Mouse (Mus musculus): ENCODE data around the gene Ccdc28b. TPM values are rescaled to one million over a fixed set of nuclear protein-coding genes. Genes with fewer than 3 reads are reported as not detected.

Gene Ccdc28b
- total and polyA plus RNA-seq, 2 experiments from 2014 or later = 55.1 to 58.0 TPM

GRCm38 (mm10) chr4:129600233-129601158 lies 23.3 kb downstream of the Ccdc28b start, which contains the start of the genes Eif3i and Tmem234:
TSS of gene Eif3i (minus strand) at chr4:129600648.
TSS of gene Tmem234 (plus strand) at chr4:129600668.
- H3K36me3 ChIP-seq (replicated peaks; ENCODE audit: control insufficient read depth, insufficient read depth, low read length) = peaks cover 36% of the 10 kb centered on the region

GRCm38 (mm10) chr4:129588865-129589264 lies 34.9 kb downstream of the Ccdc28b start:
- H3K4me2 ChIP-seq (ENCODE audit: low read depth, low read length) = no peak overlapping the region
- H3K4me1 ChIP-seq (ENCODE audit: control insufficient read depth, insufficient read depth) = peaks cover 6% of the 10 kb centered on the region; the same call in 1 of the 2 replicates
- ATAC-seq (ENCODE audit: insufficient read depth, low read depth) = no peak
- no peaks in the 10 kb centered on the region for H3K9me3 ChIP-seq (replicated peaks; ENCODE audit: control insufficient read depth, low read length)
- no peak overlapping the region for H3K9ac ChIP-seq (replicated peaks; ENCODE audit: low read depth, low read length)
- DNase-seq (ENCODE audit: low spot score) = no peak
- no peak overlapping the region for H3K4me3 ChIP-seq (ENCODE audit: low read depth, low read length)
- H3K36me3 ChIP-seq (replicated peaks; ENCODE audit: control insufficient read depth, insufficient read depth, low read length) = peaks cover 36% of the 10 kb centered on the region
- WGBS = 49% methylated on average over 4 of the region's 4 CpGs
- H3K27ac ChIP-seq (ENCODE audit: low read depth) = no peak overlapping the region
- no peaks in the 10 kb centered on the region for H3K27me3 ChIP-seq (ENCODE audit: control insufficient read depth, insufficient read depth, low read length)
- TF ChIP-seq CTCF (IDR thresholded peaks at IDR 0.05; ENCODE audit: low read depth) = no peak
- no peak for TF ChIP-seq EP300 (IDR thresholded peaks at IDR 0.05; ENCODE audit: low read depth)

More at GRCm38 (mm10) chr4:129600233-129601158, 23.3 kb downstream of the Ccdc28b start, which contains the start of the genes Eif3i and Tmem234:
- Histone ChIP-seq H3K4me2 (ENCODE audit: low read depth, low read length) (peak within 1 kb of the TSS; percentile 98), H3K27me3 (ENCODE audit: control insufficient read depth, insufficient read depth, low read length) (no peaks in the 10 kb centered on the region), H3K9me3 (replicated peaks; ENCODE audit: control insufficient read depth, low read length) (no peaks in the 10 kb centered on the region), H3K27ac (ENCODE audit: low read depth) (peak within 1 kb of the TSS; percentile 66), H3K4me1 (ENCODE audit: control insufficient read depth, insufficient read depth) (peaks cover 15% of the 10 kb centered on the region), H3K9ac (replicated peaks; ENCODE audit: low read depth, low read length) (peak within 1 kb of the TSS; percentile 83), H3K4me3 (ENCODE audit: low read depth, low read length) (peak within 1 kb of the TSS; percentile 94)
- ATAC-seq (ENCODE audit: insufficient read depth, low read depth) (peak; percentile 90), DNase-seq (ENCODE audit: low spot score) (peak; percentile 89)
- peak; percentile 50; the same call in 1 of the 2 replicates for TF ChIP-seq EP300 (IDR thresholded peaks at IDR 0.05; ENCODE audit: low read depth)
- TF ChIP-seq CTCF (IDR thresholded peaks at IDR 0.05; ENCODE audit: low read depth) = 0 out of 2 replicates have a peak, but pooled peaks have one; percentile 9
- under 1% methylated on average over 65 of the region's 74 CpGs for WGBS

DNA sequence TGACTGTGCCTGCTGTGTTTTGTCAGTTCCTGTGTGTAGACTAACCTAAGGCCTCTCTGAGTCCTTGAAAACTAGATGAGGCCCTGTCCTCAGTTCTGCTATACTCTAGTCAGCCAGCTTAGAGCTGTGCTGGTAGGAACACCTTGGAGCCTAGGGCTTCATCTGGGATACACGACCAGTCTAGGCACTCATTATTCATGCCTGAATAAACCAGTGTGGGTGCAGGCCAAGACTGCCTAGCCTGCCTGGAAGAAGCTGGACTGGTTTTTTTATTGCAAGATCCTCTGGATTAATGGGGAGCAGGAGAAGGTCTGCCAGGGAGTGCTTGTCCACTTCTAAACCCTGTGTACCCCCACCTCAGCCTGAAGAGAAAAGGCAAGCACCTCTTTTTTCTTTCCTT lies 36.8 kb downstream of the Ccdc28b start:
- H3K27ac ChIP-seq (ENCODE audit: low read depth) = no peak overlapping the region
- no peak for TF ChIP-seq EP300 (IDR thresholded peaks at IDR 0.05; ENCODE audit: low read depth)
- TF ChIP-seq CTCF (IDR thresholded peaks at IDR 0.05; ENCODE audit: low read depth) = no peak
- no peaks in the 10 kb centered on the region for H3K9me3 ChIP-seq (replicated peaks; ENCODE audit: control insufficient read depth, low read length)
- DNase-seq (ENCODE audit: low spot score) (no peak), ATAC-seq (ENCODE audit: insufficient read depth, low read depth) (no peak)
- peaks cover 17% of the 10 kb centered on the region for H3K36me3 ChIP-seq (replicated peaks; ENCODE audit: control insufficient read depth, insufficient read depth, low read length)
- H3K4me2 ChIP-seq (ENCODE audit: low read depth, low read length) = no peak overlapping the region
- H3K27me3 ChIP-seq (ENCODE audit: control insufficient read depth, insufficient read depth, low read length) = no peaks in the 10 kb centered on the region
- 53% methylated on average over 1 of the region's 1 CpGs for WGBS
- H3K4me1 ChIP-seq (ENCODE audit: control insufficient read depth, insufficient read depth) = peaks cover 6% of the 10 kb centered on the region; the same call in 1 of the 2 replicates
- no peak overlapping the region for H3K9ac ChIP-seq (replicated peaks; ENCODE audit: low read depth, low read length)
- no peak overlapping the region for H3K4me3 ChIP-seq (ENCODE audit: low read depth, low read length)

- no peak for DNase-seq (ENCODE audit: low spot score)
- Histone ChIP-seq H3K4me3 (ENCODE audit: low read depth, low read length) (no peak overlapping the region), H3K36me3 (replicated peaks; ENCODE audit: control insufficient read depth, insufficient read depth, low read length) (peaks cover 6% of the 10 kb centered on the region), H3K9ac (replicated peaks; ENCODE audit: low read depth, low read length) (no peak overlapping the region), H3K27me3 (ENCODE audit: control insufficient read depth, insufficient read depth, low read length) (no peaks in the 10 kb centered on the region), H3K27ac (ENCODE audit: low read depth) (no peak overlapping the region), H3K4me2 (ENCODE audit: low read depth, low read length) (peak overlapping the region; percentile 73), H3K9me3 (replicated peaks; ENCODE audit: control insufficient read depth, low read length) (no peaks in the 10 kb centered on the region), H3K4me1 (ENCODE audit: control insufficient read depth, insufficient read depth) (peaks cover 6% of the 10 kb centered on the region; the same call in 1 of the 2 replicates)
- 82% methylated on average over 9 of the region's 9 CpGs for WGBS
- ATAC-seq (ENCODE audit: insufficient read depth, low read depth) = no peak
- no peak for TF ChIP-seq CTCF (IDR thresholded peaks at IDR 0.05; ENCODE audit: low read depth)
- no peak for TF ChIP-seq EP300 (IDR thresholded peaks at IDR 0.05; ENCODE audit: low read depth)
These were observed 38.0 kb downstream of the Ccdc28b start for GRCm38 (mm10) chr4:129585773-129586172.

DNA sequence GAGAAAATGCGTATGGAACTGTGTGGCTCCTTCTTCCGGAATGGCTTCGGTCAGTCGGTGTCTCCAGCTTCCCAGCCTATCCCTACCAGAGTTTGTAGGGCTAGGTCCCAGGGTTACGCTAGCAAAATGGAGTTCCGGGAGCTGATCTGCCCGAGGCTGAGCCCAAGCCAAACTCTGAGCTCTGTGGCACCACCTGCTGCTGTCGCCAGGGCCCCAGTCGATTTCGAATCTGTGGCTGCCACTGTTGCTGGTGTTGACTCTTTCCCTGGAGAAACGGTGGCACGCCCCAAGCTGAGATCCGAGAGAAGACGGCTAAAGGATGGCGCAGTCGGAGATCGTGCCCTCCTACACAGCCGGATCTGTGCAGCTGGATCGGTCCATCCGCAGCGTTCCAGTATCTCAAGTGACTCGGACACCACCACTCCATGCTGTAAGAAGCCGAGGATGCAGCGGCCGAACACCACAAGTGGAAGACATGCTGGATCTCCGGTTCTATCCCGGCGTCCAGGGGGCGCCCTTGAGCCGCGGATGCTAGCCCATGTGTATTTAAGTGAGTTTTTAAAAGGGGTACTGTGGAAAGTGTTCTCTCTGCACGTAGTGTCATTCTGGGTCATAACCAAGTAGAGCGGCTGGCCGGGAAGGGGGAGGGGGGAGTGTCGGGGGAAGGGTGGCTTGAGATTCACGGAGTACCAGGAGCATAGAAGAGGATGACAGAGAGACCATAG lies 38.7 kb downstream of the Ccdc28b start:
- Histone ChIP-seq H3K4me1 (ENCODE audit: control insufficient read depth, insufficient read depth) (peaks cover 6% of the 10 kb centered on the region; the same call in 1 of the 2 replicates), H3K9me3 (replicated peaks; ENCODE audit: control insufficient read depth, low read length) (no peaks in the 10 kb centered on the region), H3K4me2 (ENCODE audit: low read depth, low read length) (peak overlapping the region; percentile 73), H3K9ac (replicated peaks; ENCODE audit: low read depth, low read length) (peak overlapping the region; percentile 50), H3K27ac (ENCODE audit: low read depth) (peak overlapping the region; percentile 61), H3K36me3 (replicated peaks; ENCODE audit: control insufficient read depth, insufficient read depth, low read length) (0 out of 2 replicates have a peak, but pooled peaks cover under 1% of the 10 kb centered on the region), H3K4me3 (ENCODE audit: low read depth, low read length) (peak overlapping the region; percentile 50), H3K27me3 (ENCODE audit: control insufficient read depth, insufficient read depth, low read length) (no peaks in the 10 kb centered on the region)
- TF ChIP-seq CTCF (IDR thresholded peaks at IDR 0.05; ENCODE audit: low read depth) = peak; percentile 66
- no peak for TF ChIP-seq EP300 (IDR thresholded peaks at IDR 0.05; ENCODE audit: low read depth)
- DNase-seq (ENCODE audit: low spot score) = peak; percentile 74
- peak; percentile 81 for ATAC-seq (ENCODE audit: insufficient read depth, low read depth)
- WGBS = 2% methylated on average over 36 of the region's 36 CpGs

All from heart, postnatal 0 days (tissue).